Mouse (Mus musculus) kidney, adult 2 months (tissue): ENCODE measurements at regions not wholly inside any gene's neighbourhood (a gene's known extent, or its start where the extent isn't known, plus 50 kb on each side); places are given as distances from the start of the nearest gene placed in this dataset.

Experiments used
- CTCF ChIP-seq: fragments of 200-500 bp; conservative IDR thresholded peaks from 2 replicates; pipeline ENCODE4 v1.5.1; 2011; ENCODE audit warnings: low read depth, mild to moderate bottlenecking, control low read depth, low read length, moderate library complexity, mixed read lengths; ENCODE audit not compliant: insufficient read depth, insufficient read length
- POLR2A ChIP-seq: fragments of 200-500 bp; IDR thresholded peaks from one replicate; pipeline ENCODE4 v1.6.1; 2011; ENCODE audit warnings: low read depth, low read length, control low read depth

DNA sequence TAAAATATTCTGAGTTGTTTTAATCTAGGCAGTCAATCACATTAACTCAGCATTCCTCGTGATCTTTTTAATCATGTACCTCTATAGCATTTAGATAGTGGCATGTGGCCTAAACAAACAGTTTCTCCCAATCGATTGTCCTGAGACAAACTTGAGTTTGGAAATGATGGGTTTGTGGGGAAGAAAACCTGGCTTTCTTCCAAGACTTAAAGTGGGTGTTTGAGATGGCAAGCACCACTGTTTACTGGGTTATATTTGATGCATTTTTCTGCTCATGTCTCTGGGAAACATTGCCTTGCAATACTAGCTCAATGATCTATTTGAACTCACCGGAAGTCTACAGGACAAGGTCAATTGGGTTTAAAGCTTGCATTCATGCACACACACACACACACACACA is 88.2 kb upstream of the Tnc start:
- no peak for TF ChIP-seq POLR2A
- no peak for TF ChIP-seq CTCF
